Mouse (Mus musculus) duodenum, adult 2 months (tissue): ENCODE data around the gene Olfr201. TPM values are rescaled to one million over a fixed set of nuclear protein-coding genes. Genes with fewer than 3 reads are reported as not detected.

Source experiments
- polyA plus RNA-seq: library from polyadenylated mRNA; depleted of rRNA; stranded (reverse); fragments of >200 nt; gene quantifications from 2 replicates; pipeline ENCODE4 v1.2.3, GENCODE M21; 2012; ENCODE audit warnings: low replicate concordance; rRNA removed

Gene Olfr201
- not detected in 2 replicates for polyA plus RNA-seq

DNA sequence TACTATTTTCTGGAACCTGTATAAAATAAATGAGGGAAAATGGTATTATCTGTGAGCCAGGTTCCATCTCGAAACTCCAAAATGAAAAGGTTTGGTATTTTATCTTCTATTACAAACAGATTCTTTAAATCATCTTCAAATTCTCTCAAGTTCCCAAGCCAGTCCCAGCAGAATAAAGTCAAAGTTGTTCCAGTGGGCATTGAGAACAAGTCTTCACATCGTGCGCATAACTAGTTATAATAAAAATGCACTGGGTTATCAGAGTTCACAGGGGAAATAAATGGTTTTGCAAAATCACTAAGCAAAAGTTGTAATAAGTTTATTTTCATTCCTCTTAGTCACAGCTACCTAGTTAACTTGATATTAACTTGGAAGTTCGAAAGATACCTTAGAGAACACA is at the start of gene Olfr201:
Olfr201 (minus strand) TSS at position 101 of the 400 bp plus-strand sequence.

DNA sequence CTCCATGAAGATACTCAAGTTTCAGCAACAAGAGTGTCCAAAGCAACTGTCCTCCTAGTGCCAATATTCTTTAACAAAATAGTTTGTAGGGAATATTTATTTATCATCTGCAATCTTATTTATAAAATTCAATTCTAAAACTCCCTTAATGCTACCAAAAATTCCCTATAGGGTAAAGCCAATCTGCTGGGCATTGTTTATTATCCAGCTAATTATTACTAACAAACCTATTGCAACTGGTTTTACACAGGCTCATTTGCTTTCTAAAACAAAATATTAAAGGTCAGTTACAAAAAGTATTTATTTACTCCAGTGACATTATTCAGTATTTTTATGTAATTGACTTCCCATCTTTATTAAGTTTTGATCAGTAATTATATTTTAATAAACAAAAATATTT is 45.7 kb upstream of the Olfr201 start, which contains the start of gene Olfr204:
Olfr204 (minus strand) TSS at position 101 of the 400 bp plus-strand sequence.

DNA sequence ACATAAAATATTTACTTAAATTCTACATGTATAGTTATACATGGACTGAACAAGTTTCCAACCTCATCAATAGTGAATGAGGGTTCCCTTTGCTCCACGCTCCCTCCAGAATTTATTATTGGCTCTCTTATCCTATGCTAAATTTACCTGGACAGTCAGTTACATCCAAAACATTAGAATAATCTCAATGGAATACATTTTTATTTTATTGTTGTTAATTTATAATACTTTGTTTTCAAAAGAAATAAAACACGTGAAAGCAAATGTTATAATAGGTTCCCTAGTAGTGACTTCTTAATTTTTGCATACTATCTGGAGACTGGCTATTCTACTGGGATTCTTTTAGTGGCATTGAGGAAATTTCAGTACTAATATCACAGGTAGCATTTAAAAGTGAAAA is 26.1 kb upstream of the Olfr201 start, which contains the start of gene Olfr203:
Olfr203 (plus strand) TSS at position 301 of the 400 bp plus-strand sequence.

DNA sequence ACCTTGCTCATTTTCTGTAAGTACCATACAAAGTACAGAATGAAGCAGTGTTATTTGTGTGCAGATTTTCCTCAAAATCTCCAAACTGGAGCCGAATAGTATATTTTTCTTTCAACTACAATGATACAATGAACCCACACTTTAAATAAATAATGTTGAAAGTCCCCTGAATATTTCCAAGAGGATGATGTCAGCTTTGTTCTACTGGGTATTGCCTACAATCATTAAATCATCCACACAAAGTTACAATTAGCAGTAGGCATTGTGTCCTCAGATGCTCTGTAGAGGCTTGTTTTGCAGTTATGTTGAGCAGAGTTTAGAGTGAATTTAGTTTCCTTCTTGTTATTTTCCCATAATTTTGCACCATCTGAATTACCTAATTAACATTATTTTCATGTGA is 14.3 kb upstream of the Olfr201 start, which contains the start of gene Olfr202:
Olfr202 (minus strand) TSS at position 101 of the 400 bp plus-strand sequence.

GRCm38 (mm10) chr16:59219667-59220066 is 52.8 kb downstream of the Olfr201 start, which contains the start of gene Olfr199:
Gene Olfr199, minus strand, starts transcription at chr16:59219767.

Other genes with a start within 250 kb of the Olfr201 start
- gene Olfr186, start 242.3 kb downstream of the Olfr201 start, polyA plus RNA-seq: not detected in 2 replicates
- gene Olfr187, start 232.9 kb downstream of the Olfr201 start, polyA plus RNA-seq: not detected in 2 replicates
- not detected in 2 replicates for gene Olfr190, start 194.6 kb downstream of the Olfr201 start, polyA plus RNA-seq
- not detected in 2 replicates for gene Olfr191, start 182.8 kb downstream of the Olfr201 start, polyA plus RNA-seq
- not detected in 2 replicates for gene Olfr193, start 160.8 kb downstream of the Olfr201 start, polyA plus RNA-seq
- not detected in 2 replicates for gene Olfr194, start 151.6 kb downstream of the Olfr201 start, polyA plus RNA-seq
- gene Olfr195, start 125.6 kb downstream of the Olfr201 start, polyA plus RNA-seq: not detected in 2 replicates
- not detected in 2 replicates for gene Olfr196, start 102.2 kb downstream of the Olfr201 start, polyA plus RNA-seq
- not detected in 2 replicates for gene Olfr198, start 69.1 kb downstream of the Olfr201 start, polyA plus RNA-seq
- not detected in 2 replicates for gene Olfr199, start 52.9 kb downstream of the Olfr201 start, polyA plus RNA-seq
- not detected in 2 replicates for gene Olfr202, start 14.2 kb upstream of the Olfr201 start, polyA plus RNA-seq
- not detected in 2 replicates for gene Olfr203, start 26.2 kb upstream of the Olfr201 start, polyA plus RNA-seq
- not detected in 2 replicates for gene Olfr204, start 45.6 kb upstream of the Olfr201 start, polyA plus RNA-seq
- not detected in 2 replicates for gene Olfr205, start 58.5 kb upstream of the Olfr201 start, polyA plus RNA-seq
- not detected in 2 replicates for gene Olfr206, start 76.6 kb upstream of the Olfr201 start, polyA plus RNA-seq
- not detected in 2 replicates for gene Olfr209, start 91.4 kb upstream of the Olfr201 start, polyA plus RNA-seq
- not detected in 2 replicates for gene Gabrr3, start 134.7 kb upstream of the Olfr201 start, polyA plus RNA-seq
- 0.95 and 1.9 TPM in 2 replicates for gene Riox2, start 199.1 kb upstream of the Olfr201 start, polyA plus RNA-seq